Mouse (Mus musculus) E14TG2a.4 (cell line): ENCODE results near the gene Gm9507.

Experiments used
- H3K27me3 ChIP-seq: 2 replicates; pipeline ENCODE4 v1.6.1; 2014; ENCODE audit warnings: low read length, control low read depth; ENCODE audit not compliant: insufficient read depth
- H3K36me3 ChIP-seq: 2 replicates; pipeline ENCODE4 v1.6.1; 2014; ENCODE audit warnings: low read length, control low read depth; ENCODE audit not compliant: insufficient read depth
- H3K4me1 ChIP-seq: replicated peaks from 2 replicates; pipeline ENCODE4 v1.6.1; 2014; ENCODE audit warnings: low read depth, low read length, control low read depth
- H3K4me3 ChIP-seq: replicated peaks from 2 replicates; pipeline ENCODE4 v1.5.1; 2014; ENCODE audit warnings: mild to moderate bottlenecking, low read length
- H3K9me3 ChIP-seq: 2 replicates; pipeline ENCODE4 v1.6.1; 2014; ENCODE audit warnings: low read length, control low read depth
- CTCF ChIP-seq: conservative IDR thresholded peaks from 2 replicates; pipeline ENCODE4 v1.5.1; 2014; ENCODE audit warnings: low read length
- NANOG ChIP-seq: IDR thresholded peaks from 2 replicates; pipeline ENCODE4 v1.6.1; 2014; ENCODE audit warnings: borderline replicate concordance, low read length, mixed read lengths
- POU5F1 ChIP-seq: IDR thresholded peaks from 2 replicates; pipeline ENCODE4 v1.6.1; 2014; ENCODE audit warnings: low read length, borderline replicate concordance

Gm9507 gene

DNA sequence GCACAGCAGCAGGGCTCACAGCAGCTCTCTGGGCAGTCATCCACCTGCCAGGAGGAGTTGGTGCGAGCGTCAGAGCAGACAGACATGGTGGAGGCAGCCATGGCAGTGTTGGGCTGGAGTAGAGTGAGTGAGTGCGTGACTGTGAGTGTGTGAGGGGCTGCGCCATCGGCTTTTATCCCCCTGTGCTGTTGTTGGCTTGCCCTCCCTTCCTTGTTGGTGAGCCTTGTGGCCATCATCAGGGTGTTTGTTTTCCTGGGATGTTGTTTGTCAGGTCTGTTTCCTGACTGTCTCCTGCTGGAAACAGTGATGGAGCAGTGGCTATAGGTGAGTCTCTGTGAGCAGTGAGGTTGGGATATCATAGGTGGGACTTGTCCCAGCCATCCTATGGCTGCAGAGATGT, at the start of gene Gm9507:
Gene Gm9507 (minus strand): TSS at position 101 of the 400 bp plus-strand sequence.
- Histone ChIP-seq H3K27me3 (no peaks in the 10 kb centered on the region), H3K4me3 (no peak within 1 kb of the TSS), H3K4me1 (no peaks in the 10 kb centered on the region), H3K9me3 (peaks cover 31% of the 10 kb centered on the region), H3K36me3 (no peaks in the 10 kb centered on the region)
- TF ChIP-seq CTCF (no peak), NANOG (no peak), POU5F1 (no peak)

- TF ChIP-seq POU5F1 (no peak), NANOG (no peak), CTCF (no peak)
- peaks cover 16% of the 10 kb centered on the region for H3K4me1 ChIP-seq
- no peaks in the 10 kb centered on the region for H3K36me3 ChIP-seq
- H3K9me3 ChIP-seq, result peaks cover 5% of the 10 kb centered on the region; the same call in 1 of the 2 replicates
- peak within 1 kb of the TSS; percentile 20; the same call in 1 of the 2 replicates for H3K4me3 ChIP-seq
- no peaks in the 10 kb centered on the region; the same call in none of the 2 replicates for H3K27me3 ChIP-seq
Observed at GRCm38 (mm10) chr10:77852559-77852958, 40.9 kb upstream of the Gm9507 start, which contains the start of gene Gm10318. Gene Gm10318 (plus strand): TSS chr10:77852859.

DNA sequence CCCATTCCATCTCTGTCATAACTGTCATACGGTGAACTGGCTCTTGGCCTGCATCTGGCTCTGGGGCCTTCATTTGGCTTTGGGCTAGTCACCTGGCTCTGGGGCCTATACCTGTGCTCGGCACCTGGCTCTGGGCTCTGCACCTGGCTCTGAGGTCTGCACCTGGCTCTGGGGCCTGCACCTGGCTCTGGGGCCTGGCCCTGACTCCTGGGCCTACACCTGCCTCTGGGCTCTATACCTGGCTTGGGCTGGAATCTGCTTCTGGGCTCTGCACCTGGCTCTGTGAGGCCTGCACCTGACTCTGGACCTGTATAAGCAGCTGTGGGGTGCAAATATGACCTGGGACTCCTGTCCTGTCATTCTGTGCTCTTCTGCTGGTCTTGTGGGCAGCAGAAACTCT, 35.9 kb upstream of the Gm9507 start:
- Histone ChIP-seq H3K4me3 (no peak overlapping the region), H3K4me1 (peaks cover 10% of the 10 kb centered on the region), H3K9me3 (peaks cover 19% of the 10 kb centered on the region), H3K36me3 (no peaks in the 10 kb centered on the region), H3K27me3 (no peaks in the 10 kb centered on the region)
- TF ChIP-seq NANOG (no peak), POU5F1 (no peak), CTCF (no peak)

DNA sequence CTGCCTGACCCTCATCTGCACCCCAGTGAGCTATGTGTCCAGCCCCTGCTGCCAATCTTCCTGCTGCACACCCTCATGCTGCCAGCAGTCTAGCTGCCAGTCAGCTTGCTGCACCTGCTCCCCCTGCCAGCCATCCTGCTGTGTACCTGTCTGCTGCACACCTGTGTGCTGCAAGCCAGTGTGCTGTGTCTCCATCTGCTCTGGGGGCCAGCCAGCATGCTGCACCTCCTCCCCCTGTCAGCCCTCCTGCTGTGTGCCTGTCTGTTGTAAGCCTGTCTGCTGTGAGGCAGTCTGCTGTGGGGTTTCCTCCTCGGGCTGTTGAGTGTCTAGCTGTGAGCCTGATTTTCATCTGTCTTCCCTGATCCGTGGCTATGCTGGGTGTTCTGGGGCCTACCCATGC, 35.3 kb upstream of the Gm9507 start:
- no peaks in the 10 kb centered on the region for H3K36me3 ChIP-seq
- H3K9me3 ChIP-seq, result peaks cover 19% of the 10 kb centered on the region
- H3K4me3 ChIP-seq, result no peak overlapping the region
- no peak for TF ChIP-seq CTCF
- no peak for TF ChIP-seq NANOG
- TF ChIP-seq POU5F1, result no peak
- H3K4me1 ChIP-seq, result peaks cover 6% of the 10 kb centered on the region
- H3K27me3 ChIP-seq, result no peaks in the 10 kb centered on the region

DNA sequence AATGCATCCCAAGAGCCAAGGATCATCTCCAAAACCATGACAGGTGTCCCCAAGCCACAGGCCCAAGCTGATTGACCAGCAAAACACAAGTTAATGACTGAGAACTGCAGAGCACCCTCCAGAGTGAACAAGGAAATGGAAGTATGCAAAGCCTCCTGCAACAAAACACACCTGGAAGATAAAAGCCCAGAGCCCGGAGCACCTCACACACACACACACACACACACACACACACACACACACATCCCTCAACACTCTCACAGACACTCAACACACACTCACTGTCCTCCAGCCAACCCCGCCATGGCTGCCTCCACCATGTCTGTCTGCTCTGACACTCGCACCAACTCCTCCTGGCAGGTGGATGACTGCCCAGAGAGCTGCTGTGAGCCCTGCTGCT, 34.9 kb upstream of the Gm9507 start, which contains the start of gene Gm36176:
Gene Gm36176 (plus strand): TSS at position 301 of the 400 bp plus-strand sequence.
- Histone ChIP-seq H3K36me3 (no peaks in the 10 kb centered on the region), H3K4me1 (peaks cover 3% of the 10 kb centered on the region), H3K27me3 (no peaks in the 10 kb centered on the region), H3K9me3 (peaks cover 20% of the 10 kb centered on the region), H3K4me3 (no peak within 1 kb of the TSS)
- TF ChIP-seq POU5F1 (no peak), NANOG (no peak), CTCF (no peak)

GRCm38 (mm10) chr10:77839006-77839405, 27.4 kb upstream of the Gm9507 start:
- no peaks in the 10 kb centered on the region for H3K36me3 ChIP-seq
- TF ChIP-seq POU5F1 (no peak), NANOG (no peak), CTCF (no peak)
- H3K27me3 ChIP-seq, result no peaks in the 10 kb centered on the region
- H3K9me3 ChIP-seq, result peaks cover 16% of the 10 kb centered on the region; the same call in 1 of the 2 replicates
- H3K4me3 ChIP-seq, result no peak overlapping the region
- 0 out of 2 replicates have a peak, but pooled peaks cover 5% of the 10 kb centered on the region for H3K4me1 ChIP-seq

- no peak for TF ChIP-seq CTCF
- no peak for TF ChIP-seq NANOG
- no peak for TF ChIP-seq POU5F1
- Histone ChIP-seq H3K36me3 (no peaks in the 10 kb centered on the region), H3K4me1 (0 out of 2 replicates have a peak, but pooled peaks cover 5% of the 10 kb centered on the region), H3K9me3 (no peaks in the 10 kb centered on the region), H3K27me3 (no peaks in the 10 kb centered on the region), H3K4me3 (peak within 1 kb of the TSS; percentile 62)
Observed at GRCm38 (mm10) chr10:77835647-77836046, 24.0 kb upstream of the Gm9507 start, which contains the start of gene Krtap10-10. Gene Krtap10-10 (plus strand): TSS chr10:77835947.

DNA sequence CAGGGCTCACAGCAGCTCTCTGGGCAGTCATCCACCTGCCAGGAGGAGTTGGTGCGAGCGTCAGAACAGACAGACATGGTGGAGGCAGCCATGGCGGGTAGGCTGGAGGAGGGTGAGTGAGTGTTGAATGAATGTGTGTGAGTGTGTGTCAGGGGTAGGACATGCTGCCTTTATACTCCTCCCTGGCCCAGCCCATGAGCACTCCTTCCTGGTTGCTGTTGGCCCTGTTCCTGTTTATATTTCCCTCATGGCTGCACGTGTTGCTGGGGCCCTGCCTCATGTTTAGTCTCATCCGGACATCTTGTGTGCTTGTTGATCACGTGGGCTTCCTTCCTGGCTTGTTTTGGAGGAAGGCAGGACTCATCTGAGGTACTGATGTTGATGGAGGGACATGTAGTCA, 15.3 kb upstream of the Gm9507 start, which contains the start of gene Krtap10-4:
Gene Krtap10-4 (minus strand): TSS at position 145 of the 400 bp plus-strand sequence.
- Histone ChIP-seq H3K4me3 (no peak within 1 kb of the TSS), H3K27me3 (no peaks in the 10 kb centered on the region), H3K4me1 (no peaks in the 10 kb centered on the region), H3K36me3 (no peaks in the 10 kb centered on the region), H3K9me3 (no peaks in the 10 kb centered on the region)
- TF ChIP-seq CTCF (no peak), NANOG (no peak), POU5F1 (no peak)

DNA sequence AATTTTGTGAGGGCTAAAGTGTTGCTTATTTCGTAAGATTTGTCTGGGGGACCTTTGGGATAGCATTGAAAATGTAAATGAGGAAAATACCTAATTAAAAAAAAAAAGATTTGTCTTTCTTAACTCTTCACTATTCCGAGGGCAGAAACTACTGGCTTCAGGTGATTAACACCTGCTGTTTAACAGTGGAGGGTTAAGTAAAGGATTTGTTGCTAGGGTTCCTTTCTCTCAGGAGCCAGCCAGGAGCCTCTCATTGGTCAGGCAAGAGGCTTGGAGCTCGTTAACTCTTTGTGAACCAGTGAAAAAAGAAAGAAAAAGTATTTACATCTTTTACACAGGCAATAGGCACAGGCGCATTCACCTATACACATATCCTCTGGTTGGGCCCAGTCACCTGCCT, 7.6 kb upstream of the Gm9507 start:
- H3K9me3 ChIP-seq, result no peaks in the 10 kb centered on the region
- no peak overlapping the region for H3K4me3 ChIP-seq
- no peaks in the 10 kb centered on the region for H3K4me1 ChIP-seq
- H3K27me3 ChIP-seq, result no peaks in the 10 kb centered on the region
- H3K36me3 ChIP-seq, result no peaks in the 10 kb centered on the region
- no peak for TF ChIP-seq NANOG
- no peak for TF ChIP-seq CTCF
- no peak for TF ChIP-seq POU5F1
